Mouse (Mus musculus) thymus, postnatal 36 days (tissue): ENCODE measurements around the gene E330017A01Rik.

Source experiments
- DNase-seq, 2 experiments: peaks; one replicate each; pipeline ENCODE4 v3.0.0; 2022; ENCODE audit warnings: mixed read lengths in 2 of 2

E330017A01Rik gene

GRCm38 (mm10) chr16:58662287-58662791 lies 23.8 kb upstream of the E330017A01Rik start:
- DNase-seq = no peak

- no peak for DNase-seq
Observed at GRCm38 (mm10) chr16:58661826-58662225, 23.3 kb upstream of the E330017A01Rik start.

- no peak for DNase-seq
Observed at GRCm38 (mm10) chr16:58658668-58659067, 20.1 kb upstream of the E330017A01Rik start.

GRCm38 (mm10) chr16:58656526-58656925 lies 18.0 kb upstream of the E330017A01Rik start:
- no peak for DNase-seq

- DNase-seq = no peak
Observed at GRCm38 (mm10) chr16:58655751-58656150, 17.2 kb upstream of the E330017A01Rik start.

GRCm38 (mm10) chr16:58649979-58650378 lies 11.4 kb upstream of the E330017A01Rik start:
- no peak for DNase-seq

GRCm38 (mm10) chr16:58638016-58638415 lies 523 bp downstream of the E330017A01Rik start:
- DNase-seq = no peak

GRCm38 (mm10) chr16:58637448-58637847 lies 1.1 kb downstream of the E330017A01Rik start:
- DNase-seq = no peak

- no peak for DNase-seq
Observed at GRCm38 (mm10) chr16:58635866-58636265, 2.7 kb downstream of the E330017A01Rik start.

GRCm38 (mm10) chr16:58629736-58630135 lies 8.8 kb downstream of the E330017A01Rik start:
- DNase-seq = no peak

- no peak for DNase-seq
Observed at GRCm38 (mm10) chr16:58628968-58629367, 9.6 kb downstream of the E330017A01Rik start.

- DNase-seq = no peak
Observed at GRCm38 (mm10) chr16:58628336-58628680, 10.2 kb downstream of the E330017A01Rik start.

- no peak for DNase-seq
Observed at GRCm38 (mm10) chr16:58627597-58628335, 10.8 kb downstream of the E330017A01Rik start.

- DNase-seq = no peak
Observed at GRCm38 (mm10) chr16:58623944-58624343, 14.6 kb downstream of the E330017A01Rik start.

- no peak for DNase-seq
Observed at GRCm38 (mm10) chr16:58623114-58623513, 15.4 kb downstream of the E330017A01Rik start.

- DNase-seq = no peak
Observed at GRCm38 (mm10) chr16:58622377-58622776, 16.2 kb downstream of the E330017A01Rik start.

GRCm38 (mm10) chr16:58617346-58617745 lies 21.2 kb downstream of the E330017A01Rik start:
- DNase-seq = no peak

GRCm38 (mm10) chr16:58616878-58617277 lies 21.7 kb downstream of the E330017A01Rik start, which contains the start of gene Gm813:
TSS of gene Gm813 (minus strand) at chr16:58616978.
- no peak for DNase-seq

- no peak for DNase-seq
Observed at GRCm38 (mm10) chr16:58612969-58613368, 25.6 kb downstream of the E330017A01Rik start.

GRCm38 (mm10) chr16:58607101-58607500 lies 31.4 kb downstream of the E330017A01Rik start:
- DNase-seq = no peak

GRCm38 (mm10) chr16:58604680-58605079 lies 33.9 kb downstream of the E330017A01Rik start:
- DNase-seq = no peak

GRCm38 (mm10) chr16:58603831-58604230 lies 34.7 kb downstream of the E330017A01Rik start:
- no peak for DNase-seq

- no peak for DNase-seq
Observed at GRCm38 (mm10) chr16:58600846-58601245, 37.7 kb downstream of the E330017A01Rik start.

- DNase-seq = no peak
Observed at GRCm38 (mm10) chr16:58591299-58591698, 47.2 kb downstream of the E330017A01Rik start.

- DNase-seq = no peak
Observed at GRCm38 (mm10) chr16:58589444-58589843, 49.1 kb downstream of the E330017A01Rik start.
